Mouse (Mus musculus) midbrain, embryonic 14.5 days (tissue): ENCODE data around the gene Plekhg2. TPM values are rescaled to one million over a fixed set of nuclear protein-coding genes. Genes with fewer than 3 reads are reported as not detected.

Experiments used
- ATAC-seq: fragments of 200-750 bp; cut with Nextera tagmentation; 2 replicates; pipeline ENCODE4 v1.8.0; 2017; ENCODE audit warnings: moderate number of reproducible peaks, moderate library complexity; ENCODE audit not compliant: low FRiP score, low TSS enrichment
- DNase-seq: peaks from one replicate; pipeline ENCODE4 v3.0.0-alpha.2; 2015
- H3K27ac ChIP-seq: fragments of 300-500 bp; sonication (generic); replicated peaks from 2 replicates; pipeline ENCODE4 v1.5.1; 2014; ENCODE audit warnings: mild to moderate bottlenecking, low read depth, low read length, moderate library complexity
- H3K27me3 ChIP-seq: fragments of 300-500 bp; sonication (generic); 2 replicates; pipeline ENCODE4 v1.6.1; 2014; ENCODE audit warnings: low read length, control low read depth, mixed read lengths; ENCODE audit not compliant: control insufficient read depth, insufficient read depth
- H3K36me3 ChIP-seq: fragments of 300-500 bp; sonication (generic); 2 replicates; pipeline ENCODE4 v1.6.1; 2014; ENCODE audit warnings: low read length, control low read depth; ENCODE audit not compliant: control insufficient read depth, insufficient read depth
- H3K4me1 ChIP-seq: fragments of 300-500 bp; sonication (generic); 2 replicates; pipeline ENCODE4 v1.6.1; 2014; ENCODE audit warnings: mild to moderate bottlenecking, antibody characterized with exemption, low read length, control low read depth; ENCODE audit not compliant: control insufficient read depth, insufficient read depth
- H3K4me2 ChIP-seq: fragments of 300-500 bp; sonication (generic); 2 replicates; pipeline ENCODE4 v1.6.1; 2014; ENCODE audit warnings: mild to moderate bottlenecking, low read length, moderate library complexity
- H3K4me3 ChIP-seq: fragments of 300-500 bp; sonication (generic); replicated peaks from 2 replicates; pipeline ENCODE4 v1.5.1; 2014; ENCODE audit warnings: low read depth, low read length
- H3K9ac ChIP-seq: fragments of 300-500 bp; sonication (generic); replicated peaks from 2 replicates; pipeline ENCODE4 v1.6.1; 2014; ENCODE audit warnings: mild to moderate bottlenecking, low read length, moderate library complexity
- H3K9me3 ChIP-seq: fragments of 300-500 bp; sonication (generic); 2 replicates; pipeline ENCODE4 v1.6.1; 2016; ENCODE audit warnings: low read length, control low read depth, mixed read lengths; ENCODE audit not compliant: control insufficient read depth
- WGBS: fragments of 180-500 bp; shearing (Covaris S2); extraction: QIAGEN DNeasy Blood & Tissue Kit; methylation state at CpG from one replicate; pipeline ENCODE4 v1.1.7; 2014; 5-methylcytosine and 5-hydroxymethylcytosine counted together
- polyA plus RNA-seq: library from polyadenylated mRNA; unstranded; fragments of >200 nt; fragmentation: Nextera tagmentation; extraction: Ambion mirVana; gene quantifications from 2 replicates; pipeline ENCODE4 v1.2.1, GENCODE M21; 2014

The Plekhg2 gene
- polyA plus RNA-seq, 1 experiment from 2014 or later, result 22.9 TPM

GRCm38 (mm10) chr7:28375176-28375921, 3.0 kb upstream of the Plekhg2 start:
- under 1% methylated on average over 35 of the region's 36 CpGs for WGBS
- Histone ChIP-seq H3K4me1 (peaks cover 26% of the 10 kb centered on the region), H3K9me3 (no peaks in the 10 kb centered on the region), H3K4me3 (peak overlapping the region; percentile 36), H3K9ac (peak overlapping the region; percentile 59), H3K4me2 (peak overlapping the region; percentile 69), H3K36me3 (no peaks in the 10 kb centered on the region), H3K27me3 (no peaks in the 10 kb centered on the region), H3K27ac (peak overlapping the region; percentile 69)
- ATAC-seq (peak; percentile 37), DNase-seq (peak; percentile 89)

DNA sequence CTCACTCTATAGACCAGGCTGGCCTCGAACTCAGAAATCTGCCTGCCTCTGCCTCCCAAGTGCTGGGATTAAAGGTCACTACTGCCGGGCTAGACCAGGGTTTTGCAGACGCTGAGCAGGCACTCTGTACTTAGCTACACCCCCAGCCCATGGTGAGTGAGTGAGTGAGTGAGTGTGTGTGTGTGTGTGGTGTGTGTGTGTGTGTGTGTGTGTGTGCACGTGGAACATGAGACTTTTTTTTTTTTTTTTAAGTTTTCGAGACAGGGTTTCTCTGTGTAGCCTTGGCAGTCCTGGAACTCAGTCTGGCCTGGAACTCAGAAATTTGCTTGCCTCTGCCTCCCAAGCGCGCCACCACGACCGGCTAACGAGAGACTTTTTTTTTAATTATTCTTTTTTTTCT, 2.2 kb upstream of the Plekhg2 start:
- H3K27ac ChIP-seq, result no peak overlapping the region
- 82% methylated on average over 10 of the region's 10 CpGs for WGBS
- H3K36me3 ChIP-seq, result no peaks in the 10 kb centered on the region

DNA sequence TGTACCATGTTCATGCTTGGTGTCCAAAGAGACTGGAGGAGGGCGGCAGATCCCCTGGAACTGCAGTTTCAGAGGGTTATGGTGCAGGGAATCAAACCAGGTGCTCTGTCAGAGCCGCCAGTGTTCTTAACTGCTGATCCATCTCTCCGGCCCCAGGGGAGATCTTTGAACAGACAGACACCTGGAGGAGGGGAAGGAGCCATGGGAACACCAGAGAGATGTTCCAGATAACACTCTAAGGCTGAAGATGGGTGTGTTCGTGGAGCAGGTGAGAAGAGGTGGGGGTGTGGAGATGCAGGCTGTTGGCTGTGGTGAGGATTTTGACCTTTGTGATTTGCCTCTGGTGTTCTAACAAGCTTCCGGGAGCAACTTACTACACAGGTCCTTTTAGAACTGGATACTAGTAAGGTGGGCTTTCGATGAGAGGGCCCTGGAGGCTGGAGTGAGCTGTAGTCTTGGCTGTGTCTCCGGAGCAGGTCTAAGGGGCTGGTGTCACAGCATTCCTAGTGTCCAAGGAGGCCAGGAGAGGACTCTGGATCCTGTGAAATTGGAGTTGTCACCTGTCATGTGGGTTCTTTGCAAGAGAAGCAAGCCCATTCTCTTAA, 1.6 kb upstream of the Plekhg2 start:
- Histone ChIP-seq H3K4me1 (peaks cover 27% of the 10 kb centered on the region), H3K9me3 (no peaks in the 10 kb centered on the region), H3K27me3 (no peaks in the 10 kb centered on the region), H3K9ac (no peak overlapping the region), H3K4me3 (no peak overlapping the region), H3K4me2 (no peak overlapping the region), H3K27ac (no peak overlapping the region), H3K36me3 (no peaks in the 10 kb centered on the region)
- no peak for ATAC-seq
- DNase-seq, result no peak
- WGBS, result 85% methylated on average over 7 of the region's 7 CpGs

More for the DNA sequence above, 2.2 kb upstream of the Plekhg2 start:
- Histone ChIP-seq H3K4me1 (peaks cover 32% of the 10 kb centered on the region), H3K9ac (no peak overlapping the region), H3K4me3 (no peak overlapping the region), H3K4me2 (no peak overlapping the region; the same call in 1 of the 2 replicates), H3K27me3 (no peaks in the 10 kb centered on the region), H3K9me3 (no peaks in the 10 kb centered on the region)
- ATAC-seq, result no peak
- DNase-seq, result no peak

DNA sequence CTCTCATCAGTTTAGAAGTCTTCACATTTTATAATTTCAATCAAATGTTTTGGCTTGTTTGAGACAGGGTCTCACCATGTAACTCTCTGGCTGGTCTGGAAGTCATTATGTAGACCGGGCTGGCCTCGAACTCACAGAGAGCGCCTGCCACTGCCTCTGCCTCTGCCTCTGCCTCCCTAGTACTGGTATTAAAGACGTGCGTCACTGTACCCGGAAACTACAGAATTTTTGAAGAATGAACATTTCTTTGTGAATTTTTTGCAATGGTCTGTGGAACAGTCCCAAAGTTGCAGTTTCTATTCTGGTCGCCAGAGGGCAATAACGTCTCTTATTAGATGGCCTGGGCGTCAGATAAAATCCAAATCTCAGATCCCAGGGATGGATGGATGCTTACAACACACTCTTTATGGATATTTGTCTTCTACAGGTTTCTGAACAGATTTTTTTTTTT, 757 bp upstream of the Plekhg2 start:
- peaks cover 7% of the 10 kb centered on the region; the same call in 1 of the 2 replicates for H3K36me3 ChIP-seq
- 1% methylated on average over 9 of the region's 9 CpGs for WGBS
- H3K9me3 ChIP-seq, result no peaks in the 10 kb centered on the region
- ATAC-seq (peak; percentile 22; the same call in 1 of the 2 replicates), DNase-seq (peak; percentile 94)
- H3K27ac ChIP-seq, result no peak overlapping the region
- peaks cover 27% of the 10 kb centered on the region for H3K4me1 ChIP-seq
- no peak overlapping the region for H3K9ac ChIP-seq
- peak overlapping the region; percentile 92 for H3K4me2 ChIP-seq
- peak overlapping the region; percentile 73 for H3K4me3 ChIP-seq
- H3K27me3 ChIP-seq, result no peaks in the 10 kb centered on the region

GRCm38 (mm10) chr7:28371514-28371989, 847 bp downstream of the Plekhg2 start:
- no peak for ATAC-seq

GRCm38 (mm10) chr7:28370977-28371513, 1.4 kb downstream of the Plekhg2 start:
- no peak for DNase-seq
- no peaks in the 10 kb centered on the region for H3K27me3 ChIP-seq
- H3K4me1 ChIP-seq, result peaks cover 21% of the 10 kb centered on the region
- peak overlapping the region; percentile 69 for H3K9ac ChIP-seq
- peak overlapping the region; percentile 73 for H3K4me3 ChIP-seq
- 6% methylated on average over 11 of the region's 11 CpGs for WGBS
- no peak for ATAC-seq
- H3K36me3 ChIP-seq, result peaks cover 26% of the 10 kb centered on the region
- no peaks in the 10 kb centered on the region for H3K9me3 ChIP-seq
- peak overlapping the region; percentile 83 for H3K27ac ChIP-seq
- H3K4me2 ChIP-seq, result peak overlapping the region; percentile 92

More at GRCm38 (mm10) chr7:28371514-28371989, 847 bp downstream of the Plekhg2 start:
- Histone ChIP-seq H3K27me3 (no peaks in the 10 kb centered on the region), H3K4me3 (peak overlapping the region; percentile 73), H3K27ac (peak overlapping the region; percentile 83), H3K36me3 (peaks cover 22% of the 10 kb centered on the region), H3K4me2 (peak overlapping the region; percentile 92), H3K9ac (peak overlapping the region; percentile 69), H3K9me3 (no peaks in the 10 kb centered on the region), H3K4me1 (peaks cover 26% of the 10 kb centered on the region)
- DNase-seq, result peak; percentile 68
- under 1% methylated on average over 42 of the region's 43 CpGs for WGBS

- WGBS, result 93% methylated on average over 14 of the region's 14 CpGs
- no peak overlapping the region for H3K9ac ChIP-seq
- H3K9me3 ChIP-seq, result no peaks in the 10 kb centered on the region
- H3K27ac ChIP-seq, result no peak overlapping the region
- DNase-seq, result no peak
- no peak for ATAC-seq
- peaks cover 17% of the 10 kb centered on the region; the same call in 1 of the 2 replicates for H3K4me1 ChIP-seq
- peak overlapping the region; percentile 73; the same call in 1 of the 2 replicates for H3K4me3 ChIP-seq
- peak overlapping the region; percentile 92 for H3K4me2 ChIP-seq
- no peaks in the 10 kb centered on the region for H3K27me3 ChIP-seq
- peaks cover 26% of the 10 kb centered on the region for H3K36me3 ChIP-seq
Measured at GRCm38 (mm10) chr7:28370051-28370450, 2.3 kb downstream of the Plekhg2 start.

GRCm38 (mm10) chr7:28368276-28368920, 4.0 kb downstream of the Plekhg2 start:
- DNase-seq (no peak), ATAC-seq (no peak)
- 93% methylated on average over 16 of the region's 16 CpGs for whole genome bisulfite sequencing
- H3K4me2 ChIP-seq, result no peak overlapping the region
- H3K27me3 ChIP-seq, result no peaks in the 10 kb centered on the region
- H3K4me1 ChIP-seq, result peaks cover 17% of the 10 kb centered on the region; the same call in 1 of the 2 replicates
- peaks cover 41% of the 10 kb centered on the region for H3K36me3 ChIP-seq
- H3K9ac ChIP-seq, result no peak overlapping the region
- H3K9me3 ChIP-seq, result no peaks in the 10 kb centered on the region
- no peak overlapping the region for H3K27ac ChIP-seq
- H3K4me3 ChIP-seq, result no peak overlapping the region
